Mouse (Mus musculus): ENCODE data around the gene Pfn2.
"Not testable (repeated sequence)": the region's sequence is repeated elsewhere in the genome, so short reads cannot be mapped to it uniquely, and the experiment has no call there.

The Pfn2 gene

DNA sequence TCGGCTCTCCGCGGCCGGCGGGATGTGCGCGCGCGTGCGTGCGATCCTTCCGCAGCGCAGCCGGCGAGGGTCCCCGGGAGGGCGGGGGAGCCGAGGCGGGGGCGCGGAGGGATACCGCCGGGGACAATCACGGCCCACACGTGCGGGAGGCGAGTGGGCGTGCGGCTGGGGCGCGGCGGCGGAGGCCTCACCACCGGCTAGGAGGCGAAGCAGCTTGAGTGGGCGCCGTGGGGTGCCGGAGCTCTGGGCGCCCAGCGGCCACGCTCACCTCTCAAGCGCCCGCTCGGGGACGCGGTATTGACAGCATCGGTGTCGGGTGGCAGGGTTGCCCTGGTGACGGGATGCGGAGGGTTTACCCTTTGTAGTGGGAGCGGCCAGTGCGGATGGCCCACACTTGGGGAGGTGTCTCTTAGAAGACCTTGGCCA is at the start of gene Pfn2:
Pfn2 (minus strand) TSS at position 320 of the 426 bp plus-strand sequence.
- DNase-seq (ENCODE audit: low read depth, low spot score) = no peak

DNA sequence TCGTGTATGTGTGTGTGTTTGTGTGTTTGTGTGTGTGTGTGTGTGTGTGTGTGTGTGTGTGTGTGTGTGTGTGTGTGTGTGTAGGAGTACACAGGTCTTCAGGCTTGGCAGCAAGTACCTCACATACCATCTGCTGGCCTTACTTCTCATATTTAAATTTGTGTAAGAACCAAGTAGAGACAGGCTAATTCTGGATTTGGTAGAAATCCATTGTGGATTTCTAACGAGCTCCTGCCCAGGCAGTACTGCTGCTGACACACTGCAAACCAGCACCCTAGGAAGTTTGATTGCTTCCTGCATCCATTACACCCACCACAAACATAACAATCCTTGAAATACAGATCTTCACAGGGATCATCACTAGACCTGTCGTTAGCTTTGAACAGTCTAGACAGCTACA is 35.1 kb upstream of the Pfn2 start:
- no peak for DNase-seq (ENCODE audit: low read depth, low spot score)

DNA sequence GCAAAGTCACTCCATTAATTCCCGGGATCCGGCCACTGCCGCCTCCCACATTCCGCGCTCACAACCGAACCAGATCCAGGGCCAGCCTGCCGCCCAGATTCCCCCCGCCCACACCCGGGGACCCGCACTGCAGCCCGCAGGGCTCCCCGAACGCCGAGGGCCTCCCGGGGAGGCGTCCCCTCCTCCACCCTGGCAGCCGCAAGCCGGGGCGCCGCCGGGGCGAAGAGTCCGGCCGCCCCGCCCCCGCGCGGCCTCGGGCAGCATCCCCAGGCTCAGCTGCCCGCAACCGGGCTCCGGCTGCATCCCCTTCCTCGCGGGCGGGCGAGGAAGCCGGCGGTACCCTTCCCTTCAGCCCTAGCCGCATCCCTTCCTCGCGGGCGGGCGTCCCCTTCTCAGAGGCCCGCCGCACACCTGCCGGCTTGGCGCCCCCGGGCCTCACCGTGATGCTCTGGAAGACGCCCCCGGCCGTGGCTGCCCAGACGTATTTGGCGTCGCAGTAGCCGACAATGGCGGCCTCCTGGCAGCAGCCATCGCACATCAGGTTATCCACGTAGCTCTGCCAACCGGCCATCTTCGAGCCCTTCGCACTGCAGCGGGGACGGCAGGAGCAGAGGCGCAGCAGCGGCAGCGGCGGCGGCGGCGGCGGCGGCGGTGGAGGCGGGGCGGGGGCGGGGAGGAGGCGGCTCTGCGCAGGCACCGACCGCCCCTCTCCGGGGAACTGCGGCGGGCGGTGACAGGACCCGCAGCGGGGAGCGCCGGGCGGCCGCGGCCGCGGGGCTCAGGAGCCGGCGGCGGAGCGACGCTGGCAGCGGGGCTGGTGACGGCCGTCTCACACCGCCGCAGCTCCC is 743 bp downstream of the Pfn2 start:
- DNase-seq (ENCODE audit: low read depth, low spot score) = peak; percentile 77

DNA sequence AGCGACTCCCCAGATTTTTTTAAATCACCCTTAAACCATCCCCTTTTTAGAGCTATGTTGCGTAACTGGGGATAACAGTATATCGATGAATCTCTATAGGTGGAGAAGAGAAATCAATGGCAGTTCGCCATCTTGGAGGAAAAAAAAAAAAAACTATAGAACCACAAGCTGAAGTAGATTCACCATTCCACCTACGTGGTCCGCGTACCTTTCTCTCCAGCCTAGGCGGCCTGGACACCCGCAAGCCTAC is 1.3 kb downstream of the Pfn2 start:
- no peak for DNase-seq (ENCODE audit: low read depth, low spot score)

DNA sequence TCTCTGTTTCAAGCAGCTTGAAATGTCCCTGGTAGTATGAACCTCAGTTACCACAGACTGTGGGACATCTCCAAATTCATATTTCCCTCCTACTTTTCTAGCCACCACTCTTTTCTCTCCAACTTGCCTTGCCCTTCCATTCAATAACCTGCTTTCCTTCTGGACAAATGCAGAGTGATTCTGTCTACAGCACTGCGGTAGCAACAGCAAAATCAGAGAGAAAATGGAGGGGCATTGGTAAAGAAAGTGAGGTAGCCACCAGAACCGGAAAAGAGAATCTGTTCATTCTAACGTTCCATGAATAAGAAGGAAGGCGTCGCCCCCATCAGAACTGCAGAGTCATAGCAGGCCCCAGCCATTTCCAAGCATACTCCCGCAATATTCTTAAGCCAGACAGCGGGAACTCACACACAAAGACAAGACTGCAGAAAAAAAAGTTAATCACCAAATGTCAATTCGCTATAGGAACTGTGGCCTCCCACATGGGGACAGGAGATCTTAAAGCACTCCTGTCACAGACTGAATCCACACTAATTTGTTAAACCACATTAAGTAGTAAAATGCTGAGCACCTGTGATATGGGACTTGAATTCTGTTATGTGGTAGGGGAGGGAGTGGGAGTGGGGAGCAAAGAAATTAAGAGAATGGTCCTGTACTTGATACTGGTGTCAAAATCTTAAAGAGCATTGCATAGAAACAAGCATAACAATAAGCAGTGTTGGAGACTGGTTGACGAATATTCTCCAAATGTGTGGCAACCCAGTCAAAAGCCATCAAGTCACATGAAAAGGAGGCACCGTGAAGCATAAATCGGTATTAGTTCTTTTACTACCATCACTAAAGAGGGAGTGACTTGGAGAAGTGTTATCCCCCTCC is 1.9 kb downstream of the Pfn2 start:
- DNase-seq (ENCODE audit: low read depth, low spot score) = no peak

DNA sequence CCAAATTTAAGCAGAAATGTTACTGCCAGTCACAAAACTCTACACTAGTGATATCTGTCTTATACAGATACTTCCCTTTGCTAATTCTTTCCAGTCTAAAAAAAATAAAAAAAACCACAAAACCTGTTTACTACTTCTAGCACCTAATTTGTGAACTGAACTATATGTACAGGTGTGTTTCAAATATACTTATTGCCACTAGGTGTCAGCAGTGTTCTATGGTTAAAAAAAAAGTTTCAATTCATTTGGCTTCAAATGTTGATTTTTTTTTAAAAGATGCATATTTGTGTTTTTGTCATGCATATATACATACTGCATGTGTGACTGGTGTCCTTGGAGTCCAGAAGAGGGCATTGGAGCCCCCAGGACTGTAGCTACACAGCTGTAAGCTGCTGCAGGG is 4.1 kb downstream of the Pfn2 start:
- DNase-seq (ENCODE audit: low read depth, low spot score) = peak; percentile 56

DNA sequence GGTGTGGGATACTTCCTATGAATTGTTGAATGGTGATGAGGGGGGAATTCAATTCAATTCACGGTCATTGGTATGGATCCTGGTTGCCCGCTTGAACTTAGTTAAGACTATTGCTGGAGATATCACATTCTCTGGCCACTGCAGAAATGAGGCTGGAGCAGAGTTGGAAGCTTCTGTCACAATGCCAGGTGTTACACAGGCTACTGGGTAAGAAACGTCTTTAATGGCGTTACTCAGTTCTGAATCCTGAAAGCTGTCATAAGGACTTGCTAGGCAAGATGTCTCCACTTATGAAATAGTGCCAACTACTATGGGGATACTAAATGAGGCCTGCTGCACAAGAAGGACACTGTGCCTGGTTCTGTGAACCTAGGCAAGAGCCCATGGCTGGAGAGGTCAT is 11.0 kb downstream of the Pfn2 start:
- no peak for DNase-seq (ENCODE audit: low read depth, low spot score)

DNA sequence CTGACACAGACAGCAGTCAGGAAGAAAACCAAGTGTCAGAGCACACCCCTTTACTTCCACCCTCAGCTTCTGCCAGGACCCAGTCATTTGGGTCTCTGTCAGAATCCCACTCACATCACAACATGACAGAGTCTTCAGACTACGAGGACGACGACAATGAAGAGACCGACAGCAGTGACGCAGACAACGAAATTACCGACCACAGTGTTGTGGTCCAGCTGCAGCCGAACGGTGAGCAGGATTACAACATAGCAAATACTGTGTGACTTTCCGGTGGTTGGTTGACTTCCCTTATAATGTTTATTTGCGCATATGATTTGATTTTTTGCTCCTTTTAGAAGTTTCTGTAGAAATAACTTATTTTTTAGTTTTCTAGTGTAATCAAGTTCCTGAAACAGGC is 14.3 kb downstream of the Pfn2 start:
- no peak for DNase-seq (ENCODE audit: low read depth, low spot score)

DNA sequence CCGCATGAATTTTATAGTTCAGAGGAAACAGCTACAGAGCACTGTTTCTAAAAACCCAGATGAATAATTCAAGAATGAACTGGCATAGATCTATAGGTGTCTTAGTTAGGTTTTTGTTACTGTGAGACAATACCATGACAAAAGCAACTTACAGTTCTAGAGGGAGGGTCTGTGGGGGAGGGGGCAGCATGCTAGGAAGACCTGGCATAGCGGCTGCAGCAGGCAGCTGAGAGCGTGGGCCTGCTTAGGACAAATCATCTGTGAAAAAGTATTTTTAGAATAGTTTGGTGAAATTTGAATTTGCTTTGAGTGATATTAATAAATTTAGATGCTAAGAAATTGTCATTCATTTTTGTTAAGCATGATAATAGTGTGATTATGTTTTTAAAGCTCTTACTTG is 22.0 kb downstream of the Pfn2 start:
- DNase-seq (ENCODE audit: low read depth, low spot score) = no peak

DNA sequence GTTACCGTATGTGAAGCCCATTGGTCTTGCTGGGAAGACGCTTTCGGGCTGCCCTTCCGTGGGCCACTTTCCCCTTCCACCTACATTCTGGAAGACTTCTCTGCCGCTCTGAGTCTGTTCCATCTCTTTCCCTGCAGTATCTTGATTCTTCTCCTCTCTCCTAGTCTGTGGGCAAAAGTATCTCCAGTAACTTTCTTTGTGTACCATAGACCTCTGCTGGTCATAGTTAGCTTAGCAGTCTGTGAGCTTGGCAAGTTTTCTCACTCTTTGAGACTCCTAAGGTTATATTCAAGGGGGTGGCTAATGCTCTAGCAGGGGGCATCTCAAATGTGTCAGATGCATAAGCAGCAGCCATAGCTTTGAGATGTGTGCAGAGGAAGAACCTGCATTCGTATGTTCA is 32.4 kb downstream of the Pfn2 start:
- DNase-seq (ENCODE audit: low read depth, low spot score) = no peak

DNA sequence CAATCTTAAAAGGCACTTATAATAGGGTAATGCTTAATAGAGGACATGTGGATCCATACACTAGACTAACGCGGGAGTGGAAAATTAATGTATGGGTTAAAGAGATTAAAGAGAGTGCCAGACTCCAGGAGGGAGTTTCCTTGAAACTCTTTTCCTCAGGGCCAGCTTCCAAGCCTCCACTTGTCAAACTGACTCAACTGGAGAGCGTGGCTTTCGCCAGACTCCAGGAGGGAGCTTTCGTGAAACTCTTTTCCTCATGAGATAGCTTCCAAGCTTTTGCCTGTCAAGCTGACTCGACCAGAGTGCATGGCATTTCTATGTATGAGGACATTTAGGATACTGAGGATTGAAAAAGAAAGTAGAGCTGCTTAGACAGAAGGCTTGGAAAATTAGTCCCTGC is 52.8 kb downstream of the Pfn2 start:
- not testable (repeated sequence) for DNase-seq (ENCODE audit: low read depth, low spot score)
